Mouse (Mus musculus): ENCODE results near the gene Polr2b.

The Polr2b gene

GRCm38 (mm10) chr5:77292803-77293522 lies 17.0 kb upstream of the Polr2b start:
- DNase-seq (ENCODE audit: extremely low read depth, low read depth, low spot score): no peak

- no peak for DNase-seq (ENCODE audit: extremely low read depth, low read depth, low spot score)
Observed at GRCm38 (mm10) chr5:77299486-77299885, 10.5 kb upstream of the Polr2b start.

- no peak for DNase-seq (ENCODE audit: extremely low read depth, low read depth, low spot score)
Observed at GRCm38 (mm10) chr5:77301296-77301903, 8.5 kb upstream of the Polr2b start.

GRCm38 (mm10) chr5:77307821-77308553 lies 2.0 kb upstream of the Polr2b start:
- DNase-seq (ENCODE audit: extremely low read depth, low read depth, low spot score): no peak

GRCm38 (mm10) chr5:77309051-77309906 lies 668 bp upstream of the Polr2b start:
- DNase-seq (ENCODE audit: extremely low read depth, low read depth, low spot score): no peak

- DNase-seq (ENCODE audit: extremely low read depth, low read depth, low spot score): no peak
Observed at GRCm38 (mm10) chr5:77314206-77314605, 4.3 kb downstream of the Polr2b start.

- DNase-seq (ENCODE audit: extremely low read depth, low read depth, low spot score): peak; percentile 50
Observed at GRCm38 (mm10) chr5:77314986-77315385, 5.0 kb downstream of the Polr2b start.

- DNase-seq (ENCODE audit: extremely low read depth, low read depth, low spot score): no peak
Observed at GRCm38 (mm10) chr5:77324936-77325335, 15.0 kb downstream of the Polr2b start.

- no peak for DNase-seq (ENCODE audit: extremely low read depth, low read depth, low spot score)
Observed at GRCm38 (mm10) chr5:77330154-77330553, 20.2 kb downstream of the Polr2b start.

- DNase-seq (ENCODE audit: extremely low read depth, low read depth, low spot score): no peak
Observed at GRCm38 (mm10) chr5:77340033-77340432, 30.1 kb downstream of the Polr2b start.

- no peak for DNase-seq (ENCODE audit: extremely low read depth, low read depth, low spot score)
Observed at GRCm38 (mm10) chr5:77348901-77349300, 39.0 kb downstream of the Polr2b start.

GRCm38 (mm10) chr5:77349971-77350658 lies 40.2 kb downstream of the Polr2b start:
- DNase-seq (ENCODE audit: extremely low read depth, low read depth, low spot score): no peak

- DNase-seq (ENCODE audit: extremely low read depth, low read depth, low spot score): no peak
Observed at GRCm38 (mm10) chr5:77351691-77352090, 41.7 kb downstream of the Polr2b start.

GRCm38 (mm10) chr5:77354361-77354787 lies 44.4 kb downstream of the Polr2b start:
- DNase-seq (ENCODE audit: extremely low read depth, low read depth, low spot score): no peak

GRCm38 (mm10) chr5:77355307-77356265 lies 45.6 kb downstream of the Polr2b start:
- no peak for DNase-seq (ENCODE audit: extremely low read depth, low read depth, low spot score)

GRCm38 (mm10) chr5:77357405-77358149 lies 47.6 kb downstream of the Polr2b start:
- no peak for DNase-seq (ENCODE audit: extremely low read depth, low read depth, low spot score)

GRCm38 (mm10) chr5:77358347-77358746 lies 48.4 kb downstream of the Polr2b start:
- no peak for DNase-seq (ENCODE audit: extremely low read depth, low read depth, low spot score)

GRCm38 (mm10) chr5:77359971-77360370 lies 50.0 kb downstream of the Polr2b start:
- no peak for DNase-seq (ENCODE audit: extremely low read depth, low read depth, low spot score)

GRCm38 (mm10) chr5:77361006-77361405 lies 51.1 kb downstream of the Polr2b start:
- no peak for DNase-seq (ENCODE audit: extremely low read depth, low read depth, low spot score)
